Mouse (Mus musculus) ovary, adult 18-20 months (tissue): ENCODE measurements around the gene Wfdc21.

ENCODE experiments used
- DNase-seq: peaks from one replicate; pipeline ENCODE4 v3.0.0; 2022; ENCODE audit warnings: low spot score, mixed read lengths

Gene Wfdc21

DNA sequence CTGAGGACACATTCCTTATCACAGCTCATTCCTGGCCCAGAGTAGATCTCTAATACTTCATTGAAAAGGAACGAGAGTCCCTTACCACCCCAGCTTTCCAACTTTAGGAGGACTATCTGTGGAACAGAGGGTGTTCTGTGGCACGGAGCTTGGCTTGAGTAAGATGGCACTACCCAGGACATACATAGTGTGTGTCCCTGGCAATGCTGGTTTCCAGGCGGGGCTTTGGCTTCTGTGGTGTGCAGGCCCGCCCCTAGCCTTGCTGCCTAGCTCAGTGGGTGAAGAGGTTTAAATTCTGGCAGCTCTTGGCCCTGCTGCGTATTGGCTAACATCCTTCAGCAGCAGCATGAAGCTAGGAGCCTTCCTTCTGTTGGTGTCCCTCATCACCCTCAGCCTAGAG, at the start of gene Wfdc21:
Gene Wfdc21, plus strand, starts transcription at position 260 of the 400 bp plus-strand sequence.
- no peak for DNase-seq

DNA sequence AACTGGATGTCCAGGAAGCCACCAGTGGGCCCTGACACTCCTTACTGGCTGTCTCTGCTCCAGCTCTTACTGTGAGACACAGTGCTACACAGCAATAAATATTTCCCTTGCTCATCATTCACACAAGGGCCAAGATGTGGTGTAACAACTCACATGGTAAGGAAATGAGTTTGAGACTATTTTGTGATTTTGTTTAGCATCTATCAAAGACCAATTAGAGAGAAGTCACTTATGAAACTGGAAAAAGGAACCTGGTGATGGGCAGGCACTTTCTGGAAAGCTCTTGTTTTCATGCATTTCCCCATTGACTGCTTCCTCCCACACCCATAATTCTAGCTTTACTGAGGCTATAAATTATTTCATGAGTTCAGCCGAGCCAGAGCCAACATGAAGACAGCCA, 43.0 kb upstream of the Wfdc21 start, which contains the start of gene Wfdc17:
Gene Wfdc17, plus strand, starts transcription at position 287 of the 400 bp plus-strand sequence.
- DNase-seq = no peak

DNA sequence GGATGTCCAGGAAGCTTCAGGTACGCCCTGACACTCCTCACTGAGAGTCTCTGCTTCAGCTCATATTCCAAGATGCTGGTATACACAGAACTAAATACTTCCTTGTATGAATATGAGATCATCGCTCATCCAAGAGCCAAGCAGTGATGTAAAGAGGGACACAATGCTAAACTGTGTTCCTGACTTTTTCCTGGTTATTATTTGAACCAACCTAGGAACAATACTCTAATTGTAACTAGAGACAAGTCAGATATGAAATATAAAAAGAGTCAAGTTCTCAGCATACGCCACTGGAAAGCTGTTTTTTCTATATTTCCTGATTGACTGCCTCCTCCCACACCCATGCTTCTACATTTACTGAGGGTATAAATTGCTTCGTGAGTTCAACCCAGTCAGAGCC, 38.0 kb upstream of the Wfdc21 start, which contains the start of gene Wfdc18:
Gene Wfdc18, plus strand, starts transcription at position 301 of the 400 bp plus-strand sequence.
- no peak for DNase-seq

DNA sequence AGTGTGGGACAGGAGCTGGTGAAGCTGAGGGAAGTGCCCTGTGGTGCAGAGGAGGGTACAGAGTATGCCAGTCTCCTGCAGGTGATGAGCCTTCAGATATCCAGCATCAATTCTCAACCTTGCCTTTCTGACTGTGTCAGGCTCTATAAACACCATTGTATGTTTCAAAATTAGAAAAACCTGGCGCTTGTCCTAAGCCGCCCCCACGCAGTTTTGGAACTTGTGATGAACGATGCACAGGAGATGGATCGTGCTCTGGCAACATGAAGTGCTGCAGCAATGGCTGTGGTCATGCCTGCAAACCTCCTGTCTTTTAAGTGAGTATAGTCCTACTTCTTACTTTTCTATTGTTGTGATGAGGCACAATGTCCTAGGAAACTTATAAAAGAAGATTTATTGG, 37.1 kb upstream of the Wfdc21 start:
- no peak for DNase-seq

DNA sequence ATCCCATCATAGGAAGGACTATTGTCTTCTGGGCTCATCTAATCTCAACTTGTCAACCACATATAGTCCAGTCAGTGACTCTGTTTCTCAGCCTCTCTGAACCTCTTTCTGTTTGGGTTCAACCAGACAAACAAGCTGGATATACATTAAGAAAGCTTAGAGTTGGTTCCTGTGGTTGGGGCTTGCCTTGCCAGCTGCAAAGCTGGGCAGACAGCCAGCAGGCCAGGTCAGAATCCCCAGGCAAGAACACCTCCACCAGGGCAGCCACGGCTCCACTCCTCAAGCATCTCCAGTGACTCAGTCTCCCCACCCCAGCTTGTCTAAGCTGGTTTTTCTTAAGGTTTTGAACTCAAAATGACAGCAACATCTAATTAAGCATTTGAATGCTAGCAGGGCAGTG, 34.1 kb upstream of the Wfdc21 start:
- DNase-seq = no peak

DNA sequence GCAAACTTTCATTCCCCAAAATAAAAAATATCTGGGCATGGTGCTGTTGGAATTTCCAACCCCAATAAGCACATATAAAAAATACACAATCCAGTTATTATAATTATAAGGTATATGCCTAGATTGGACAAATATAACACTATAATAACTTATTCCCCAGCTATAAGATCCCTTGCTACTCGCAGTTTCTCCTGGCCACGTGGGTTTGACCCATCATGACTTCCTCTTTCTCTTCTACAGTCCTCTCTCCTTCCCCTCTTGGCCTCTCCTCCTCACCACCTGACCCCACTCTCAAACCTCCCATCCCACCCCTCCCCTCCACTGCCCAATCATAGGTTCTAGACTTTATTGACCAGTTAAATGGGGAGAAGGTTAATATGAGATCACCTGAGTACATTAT, 32.8 kb upstream of the Wfdc21 start:
- no peak for DNase-seq

DNA sequence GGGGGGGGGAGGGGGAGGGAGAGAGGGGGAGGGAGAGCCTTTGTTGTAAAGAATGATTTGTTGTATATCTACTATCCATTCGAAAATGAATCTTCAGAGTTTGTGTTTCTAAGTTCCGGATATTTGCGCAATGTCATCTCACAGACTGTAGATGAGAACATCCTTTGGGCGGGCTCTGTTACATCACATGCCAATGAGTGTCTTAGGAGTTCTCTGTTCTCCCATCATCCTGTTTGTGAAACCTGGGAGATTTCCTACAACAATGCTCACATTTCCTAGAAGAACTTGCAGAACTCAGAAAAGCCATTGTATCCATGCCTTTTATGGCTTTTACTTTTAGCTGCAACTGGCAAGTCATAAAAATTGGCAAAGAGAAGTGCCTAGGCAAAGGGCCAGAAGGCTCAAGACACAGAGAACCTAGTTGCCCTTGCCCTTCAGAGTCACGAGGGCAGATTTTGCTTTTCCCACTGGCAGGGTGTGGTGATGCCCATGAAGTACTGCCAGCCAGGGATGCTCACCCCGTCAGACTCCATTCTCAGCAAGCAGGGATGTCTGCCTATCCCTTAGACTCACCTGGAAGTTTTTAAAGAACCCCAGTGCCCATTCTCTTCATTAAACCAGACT, 29.6 kb upstream of the Wfdc21 start:
- DNase-seq = no peak

DNA sequence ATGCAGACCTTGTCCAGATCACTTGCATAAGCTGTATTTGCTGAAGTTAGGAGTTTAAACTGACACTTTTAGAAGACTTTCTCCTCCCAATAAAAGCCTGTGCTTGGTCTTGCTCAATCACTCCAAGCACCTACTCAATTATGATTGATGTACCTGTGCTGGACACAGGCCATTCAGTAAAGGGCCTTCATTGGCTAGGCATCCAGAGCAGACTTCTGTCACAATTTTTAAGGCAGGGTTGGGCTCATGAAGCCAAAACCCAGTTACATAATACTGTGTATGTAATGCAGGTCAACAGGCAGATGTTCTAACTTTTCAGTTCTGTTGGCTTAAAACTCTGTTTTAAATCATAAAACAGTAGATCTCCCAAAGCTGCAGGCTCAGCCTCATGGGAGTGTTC, 26.0 kb upstream of the Wfdc21 start:
- DNase-seq = no peak

DNA sequence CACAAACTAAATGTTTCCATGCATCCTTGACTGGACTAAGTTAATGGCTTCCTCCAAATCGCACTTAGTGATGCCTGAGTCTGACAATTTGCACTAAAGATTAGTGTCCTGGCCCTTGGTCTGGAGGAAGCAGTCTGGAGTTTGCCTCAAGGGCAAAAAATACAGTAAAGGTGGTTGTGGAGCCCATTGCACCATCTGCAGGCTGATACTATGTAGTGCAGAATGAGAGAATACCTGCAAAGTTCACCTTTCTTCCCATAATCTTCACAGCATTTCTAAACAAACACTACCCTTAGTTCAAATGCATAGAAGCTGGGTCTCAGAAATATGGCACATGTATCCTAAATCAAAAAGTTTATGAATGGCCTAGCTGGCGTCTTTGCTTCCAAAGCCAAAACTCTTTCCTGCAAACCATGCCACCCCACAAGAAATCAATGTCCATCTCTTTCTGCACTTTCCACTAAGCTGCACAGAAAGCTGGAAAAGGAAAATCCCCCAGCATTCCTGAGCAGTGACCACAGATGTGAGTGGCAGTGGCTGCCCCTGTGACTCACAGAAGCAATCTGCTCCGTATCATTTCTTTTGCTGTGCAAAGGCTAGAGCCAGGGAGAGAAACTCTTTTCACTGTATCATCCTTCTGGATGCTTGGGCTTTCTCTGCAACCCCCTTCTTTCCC, 17.8 kb upstream of the Wfdc21 start:
- no peak for DNase-seq

DNA sequence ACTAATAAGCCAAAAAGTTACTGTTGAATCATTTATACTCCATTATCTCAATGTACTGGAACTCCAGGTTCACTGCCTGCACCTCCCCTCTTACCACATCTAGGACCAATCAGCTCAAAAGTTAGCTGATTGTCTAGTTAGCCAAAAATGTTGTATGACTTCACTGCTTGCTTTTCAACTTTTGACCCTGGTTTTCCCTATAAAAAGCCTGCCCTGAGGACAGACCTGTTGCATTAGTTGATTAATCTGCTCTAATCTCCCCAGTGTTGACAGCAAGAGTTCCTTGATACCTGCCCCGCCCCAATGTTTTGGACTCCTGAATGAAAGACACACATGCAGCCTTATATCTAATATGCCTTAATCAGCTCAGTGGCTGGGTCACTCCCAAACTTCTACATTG, 15.6 kb upstream of the Wfdc21 start:
- no peak for DNase-seq

DNA sequence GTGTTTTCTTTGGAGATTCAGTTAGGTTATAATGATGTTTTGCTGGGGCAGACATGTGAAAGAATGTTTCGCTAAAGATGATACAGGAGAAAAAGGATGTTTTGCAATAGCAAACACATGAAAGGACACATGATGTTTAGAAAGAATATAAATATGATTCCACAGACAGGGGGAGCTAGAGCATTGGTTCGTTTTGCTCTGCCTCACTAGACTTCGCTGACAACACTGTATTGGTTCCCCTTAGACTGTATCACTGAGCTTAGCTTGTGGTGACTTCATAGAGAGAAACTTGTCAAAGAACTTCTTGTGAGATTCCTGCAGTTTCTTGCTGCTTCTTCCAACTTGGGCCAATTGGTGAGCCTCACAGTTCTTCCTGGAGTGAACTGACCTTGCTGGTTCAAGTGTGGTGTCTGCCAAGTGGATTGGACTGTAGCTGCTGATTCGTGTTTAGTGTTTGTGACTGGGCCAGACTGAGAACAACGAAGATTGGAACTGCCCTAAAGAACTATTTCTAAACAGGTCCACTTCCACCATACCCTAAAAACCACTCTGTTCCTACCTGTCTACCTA, 13.6 kb upstream of the Wfdc21 start:
- DNase-seq = no peak

DNA sequence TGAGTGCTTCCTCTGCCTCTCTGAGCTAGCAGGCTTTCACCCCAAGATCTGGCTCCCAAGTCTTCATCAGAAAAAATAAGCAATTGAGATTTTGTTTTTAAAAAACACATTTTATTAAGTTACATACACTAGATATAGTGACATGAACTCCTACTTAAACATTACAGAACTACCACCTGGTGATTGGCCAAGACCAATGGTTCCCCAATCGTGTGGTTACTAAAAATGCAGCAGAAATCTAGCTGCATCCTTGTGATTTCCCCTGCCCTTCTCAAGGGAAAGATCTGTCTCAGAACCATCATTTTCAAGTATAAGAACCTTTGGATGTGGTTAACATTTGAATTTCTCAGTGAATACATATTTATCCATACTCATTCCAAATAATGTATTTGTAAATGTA, 12.5 kb upstream of the Wfdc21 start:
- no peak for DNase-seq

DNA sequence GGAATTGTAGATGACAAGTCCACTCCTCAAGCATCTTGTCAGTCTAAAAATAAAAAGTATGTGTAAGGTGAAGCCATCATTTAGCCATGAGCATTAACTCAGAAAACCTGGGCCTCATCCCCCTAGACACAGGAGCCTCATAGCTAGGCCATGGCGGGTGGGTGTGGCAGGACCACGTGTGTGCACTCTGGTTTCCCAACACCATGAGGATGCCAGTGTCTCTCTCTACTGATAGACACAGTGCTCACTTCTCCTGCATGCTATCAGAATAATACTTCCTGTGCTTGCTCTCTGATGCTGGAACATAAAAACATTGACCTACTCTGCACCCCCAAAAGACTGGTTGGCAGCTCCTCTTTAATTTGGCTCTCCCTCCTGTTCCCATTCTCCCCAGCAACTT, 10.9 kb upstream of the Wfdc21 start:
- DNase-seq = no peak

DNA sequence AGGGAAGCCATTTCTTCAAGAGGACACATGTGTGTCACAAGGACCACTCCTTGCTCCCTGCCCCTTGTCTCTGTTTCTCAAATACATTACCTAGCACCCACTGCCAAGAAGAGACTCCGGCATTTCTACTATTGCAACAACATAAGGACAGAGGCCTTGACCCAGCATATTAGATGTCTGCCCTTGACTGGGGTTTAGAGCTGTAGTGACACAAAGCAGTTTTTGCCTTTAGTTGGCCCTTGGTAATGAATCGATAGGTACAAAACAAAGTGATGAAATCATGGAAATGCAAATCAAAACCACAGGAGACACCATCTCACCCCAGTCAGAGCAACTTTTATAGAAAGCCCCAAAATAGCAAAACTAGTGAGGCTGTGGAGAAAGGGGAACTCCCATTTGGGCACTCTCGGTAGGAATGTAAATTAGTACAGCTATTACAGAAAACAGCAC, 9.6 kb upstream of the Wfdc21 start:
- no peak for DNase-seq

DNA sequence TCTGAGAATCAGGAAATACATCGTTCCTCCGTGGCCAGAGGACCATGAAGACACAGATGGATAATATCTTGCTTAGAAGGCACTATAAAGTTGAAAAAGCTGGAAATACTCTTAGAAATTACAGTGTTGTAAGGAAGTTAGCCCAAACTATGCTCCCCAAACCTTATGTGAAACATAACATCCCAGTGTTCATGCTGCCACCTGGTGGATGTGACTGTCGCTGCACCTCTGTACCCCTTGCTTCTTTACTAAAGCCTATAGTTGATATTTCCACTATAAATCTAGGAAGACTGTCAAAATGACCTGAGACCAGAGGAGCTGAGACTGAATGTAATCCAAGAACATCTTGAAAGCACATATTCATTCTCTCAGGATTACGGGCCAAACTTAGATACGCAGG, 7.5 kb upstream of the Wfdc21 start:
- no peak for DNase-seq

DNA sequence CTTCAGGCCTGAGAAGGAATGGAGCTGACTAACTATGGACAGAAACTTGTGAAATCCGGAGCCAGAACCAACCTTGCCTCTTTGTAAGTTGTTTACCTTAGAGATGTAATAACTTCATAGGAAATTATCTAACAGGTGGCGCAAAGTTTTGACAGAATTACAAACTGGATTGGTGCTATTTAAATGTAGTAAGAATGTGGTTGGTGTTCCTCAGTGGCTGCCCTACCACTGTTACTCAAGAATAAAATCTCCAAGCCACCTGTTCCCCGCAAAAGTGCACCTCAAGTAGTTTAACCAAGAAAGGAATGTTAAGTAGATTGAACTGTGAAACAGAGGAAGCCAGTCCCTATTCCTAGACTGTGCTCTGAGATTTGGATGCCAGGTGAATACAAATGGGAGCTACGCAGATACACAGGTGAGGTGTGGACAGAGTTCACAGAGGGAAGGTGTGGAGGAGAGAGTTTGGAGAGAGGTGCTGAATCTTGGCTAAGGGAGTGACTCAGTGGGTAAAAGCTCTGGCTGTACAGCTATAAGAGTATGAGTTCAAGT, 6.2 kb upstream of the Wfdc21 start:
- DNase-seq = no peak

DNA sequence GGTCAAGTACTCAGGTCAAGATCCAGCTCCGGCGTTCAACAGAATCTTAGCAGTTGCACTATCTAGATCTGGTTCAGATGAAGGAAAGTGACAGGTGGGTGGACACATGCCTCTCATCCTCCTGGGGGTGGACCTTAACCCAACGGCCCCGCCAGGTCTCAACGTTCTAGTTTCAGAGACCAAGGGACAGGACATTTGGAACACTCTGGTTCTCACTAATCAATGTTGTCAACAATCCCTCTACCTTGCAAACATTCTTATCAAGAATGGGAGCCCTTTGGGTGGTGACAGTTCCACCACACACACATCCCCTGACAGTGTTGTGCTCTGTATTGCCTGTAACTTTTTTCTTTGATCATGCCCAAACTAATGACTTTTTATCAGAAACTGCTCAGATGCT, 4.9 kb upstream of the Wfdc21 start:
- DNase-seq = no peak

DNA sequence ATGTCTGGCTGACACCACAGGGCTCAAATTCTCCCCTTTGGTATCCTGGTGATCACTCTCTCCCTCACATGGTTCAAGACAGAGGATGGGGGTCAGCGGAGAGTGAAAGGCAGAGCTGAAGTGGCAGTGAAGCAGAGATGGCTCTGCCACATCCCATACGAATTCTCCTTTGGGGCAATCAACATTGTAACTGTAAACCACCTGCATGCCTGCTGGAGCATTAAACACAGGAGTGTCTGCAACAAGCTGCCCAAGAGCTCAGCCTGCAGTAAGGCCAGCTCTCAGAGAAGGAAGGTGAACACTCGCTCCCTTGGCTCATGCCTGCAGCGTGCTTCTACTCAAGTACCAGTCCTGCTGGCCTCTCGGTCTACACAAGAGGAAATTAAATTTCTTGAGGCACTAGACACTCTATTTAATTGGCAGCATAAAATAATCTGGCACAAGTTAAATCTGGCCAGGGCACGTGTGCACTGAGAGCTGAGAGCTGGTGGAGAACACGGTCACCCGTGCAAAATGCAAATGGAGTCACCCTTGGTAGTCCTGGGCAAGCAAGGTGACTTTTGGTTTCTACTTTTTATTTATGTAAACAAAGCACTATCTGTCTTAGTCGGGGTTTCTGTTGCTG, 3.9 kb upstream of the Wfdc21 start:
- DNase-seq = no peak

DNA sequence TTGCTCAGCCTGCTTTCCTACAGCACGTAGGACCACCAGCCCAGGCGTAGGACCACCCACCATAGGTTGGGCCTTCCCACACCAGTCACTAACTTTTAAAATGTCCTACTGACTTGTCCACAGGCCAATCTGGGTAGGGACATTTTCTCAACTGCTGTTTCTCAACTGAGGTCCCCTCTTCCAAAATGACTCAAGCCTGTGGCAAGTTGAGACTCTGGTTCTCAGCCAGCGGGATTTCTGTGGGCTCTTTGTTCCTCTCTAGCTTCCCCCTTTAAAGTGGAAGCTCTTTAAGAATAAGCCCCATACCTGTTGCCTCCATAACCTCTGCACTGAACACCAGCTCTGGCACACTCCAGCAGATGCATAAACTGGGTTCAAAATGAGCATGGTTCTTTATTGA, 3.2 kb upstream of the Wfdc21 start:
- DNase-seq = no peak

DNA sequence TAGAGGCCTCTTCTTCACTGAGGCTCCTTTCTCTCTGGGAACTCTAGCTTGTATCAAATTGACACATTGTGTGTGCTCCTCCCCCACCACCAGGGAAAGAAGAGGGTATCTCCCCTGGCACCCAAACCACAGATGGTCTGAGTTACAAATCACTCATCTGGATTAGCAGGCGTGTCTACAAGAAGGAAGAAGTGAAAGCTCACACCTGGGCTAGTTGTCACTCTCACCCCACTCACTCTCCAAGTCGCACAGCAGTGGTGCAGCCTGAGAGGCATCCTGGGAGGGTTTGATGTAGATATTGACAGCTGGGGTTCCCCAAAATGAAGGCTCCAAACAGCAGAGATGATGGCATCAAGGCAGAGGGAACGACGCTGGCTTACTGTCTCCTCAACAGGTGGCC, 588 bp upstream of the Wfdc21 start:
- DNase-seq = no peak

DNA sequence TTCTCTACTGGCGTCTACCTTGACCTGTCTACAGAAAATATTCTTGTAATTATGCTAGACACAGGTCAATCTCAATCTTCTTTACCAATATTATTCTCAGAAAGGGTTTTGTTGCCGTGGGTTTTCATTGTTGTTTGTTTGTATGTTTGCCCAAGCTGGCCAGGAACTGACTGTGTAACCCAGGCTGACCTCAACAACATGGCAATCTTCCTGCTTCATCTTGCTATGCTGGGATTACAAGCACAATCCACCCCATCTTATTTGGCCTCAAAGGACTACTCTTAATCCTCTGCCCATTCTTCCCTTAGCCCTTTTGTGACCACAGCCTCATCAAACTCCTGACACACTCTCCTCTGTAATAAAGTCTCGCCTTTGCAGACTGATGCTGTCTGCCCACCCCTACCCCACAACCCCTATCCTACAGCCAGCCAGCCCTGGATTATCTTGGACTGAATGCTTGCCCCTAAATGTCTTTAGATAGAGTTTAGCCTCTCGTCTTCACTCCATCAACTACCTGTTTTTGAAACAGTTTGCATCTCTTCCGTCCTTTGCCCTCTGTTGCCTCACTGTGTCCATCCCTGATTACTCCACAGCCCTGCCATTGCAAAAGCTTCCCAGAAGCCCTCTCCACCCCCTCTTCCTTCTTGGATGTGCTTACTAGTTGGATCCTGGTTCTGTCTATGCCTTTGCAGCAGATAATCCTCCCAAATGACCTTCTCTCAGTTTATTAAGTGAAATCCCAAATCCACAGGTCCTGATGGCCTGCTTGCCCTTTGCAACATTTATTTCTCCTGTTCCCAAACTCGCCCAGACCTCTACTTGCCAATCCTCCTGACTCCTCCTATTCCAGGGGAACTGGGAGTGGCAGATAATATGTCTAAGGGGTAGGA, 881 bp downstream of the Wfdc21 start:
- DNase-seq = no peak
